23 mouse cellular contexts compared by ENCODE assay signal in genomic region chr8:120686576-120686975, GRCm38 (mm10). TPM values are rescaled to one million over a fixed set of nuclear protein-coding genes. Genes with fewer than 3 reads are reported as not detected.
A peak's percentile ranks its signal among the peaks of the same experiment; 100 is the strongest.
DNase-seq lines count a peak whose midpoint lies in the region; TF ChIP-seq lines count a peak whose summit lies in the region.
"Had no signal": no experiment of that assay in that cellular context is flagged by ENCODE, and none has a peak within 500 bp of the region (broad histone marks: within the 10 kb centered on the region; RNA-seq: fewer than 3 reads in every experiment).

No protein-coding gene starts in this region.

- no peak for TF ChIP-seq CTCF in spleen, adult 2 months (IDR thresholded peaks at IDR 0.05; ENCODE audit: extremely low read depth, insufficient read depth, insufficient read length, insufficient replicate concordance)

- 84% methylated on average over 5 of the region's 5 CpGs for WGBS in heart, embryonic 10.5 days
- WGBS in spleen, adult 2 months, result 68% methylated on average over 5 of the region's 5 CpGs

- H3K27me3 ChIP-seq in heart, embryonic 10.5 days (ENCODE audit: insufficient read depth, poor library complexity, severe bottlenecking), result peaks cover 67% of the 10 kb centered on the region
- H3K27me3 ChIP-seq in spleen, adult 2 months (ENCODE audit: control insufficient read depth, insufficient read depth, low read length), result no peaks in the 10 kb centered on the region

- DNase-seq in adrenal gland, postnatal 14 days, result peak; percentile 46
- no peak for DNase-seq in adrenal gland, adult 18-20 months (ENCODE audit: low spot score in 2 of 2)
- peak; percentile 73 for DNase-seq in heart, embryonic 10.5 days (ENCODE audit: low spot score)
- no peak for DNase-seq in heart, adult 8-10 months (ENCODE audit: low spot score)
- DNase-seq in spleen, adult 2 months (ENCODE audit: low read depth in 1 of 2, low spot score in 2 of 2), result no peak
- no peak for DNase-seq in spleen, postnatal 4 days (ENCODE audit: low spot score in 2 of 2)
- no peak for DNase-seq in cerebellum, adult 9-10 months
- DNase-seq in urinary bladder, postnatal 36 days (ENCODE audit: low spot score in 2 of 2), result no peak
- DNase-seq: cerebellum, adult 2 months; cerebellum, postnatal 14 days; embryo, embryonic 11 days; heart, postnatal 10 days; kidney, adult 11 months had no signal

- TF ChIP-seq POLR2A in spleen, adult 2 months (IDR thresholded peaks at IDR 0.05; ENCODE audit: low read depth, low read length), result no peak

- no peaks in the 10 kb centered on the region for H3K36me3 ChIP-seq in heart, embryonic 10.5 days
- H3K36me3 ChIP-seq in spleen, adult 2 months (ENCODE audit: control insufficient read depth, insufficient read depth, low read length), result no peaks in the 10 kb centered on the region
- H3K36me3 ChIP-seq: embryonic facial prominence, embryonic 13.5 days; hindbrain, embryonic 13.5 days had no signal

- H3K4me1 ChIP-seq in heart, embryonic 10.5 days, result peaks cover 8% of the 10 kb centered on the region; the same call in 1 of the 2 replicates
- H3K4me1 ChIP-seq in spleen, adult 2 months (ENCODE audit: control insufficient read depth, insufficient read depth, insufficient read length), result peaks cover 15% of the 10 kb centered on the region; the same call in 1 of the 2 replicates
- H3K4me1 ChIP-seq: forebrain, embryonic 13.5 days had no signal

- H3K27ac ChIP-seq in heart, embryonic 10.5 days, result no peak overlapping the region
- peak overlapping the region; percentile 34; the same call in 1 of the 2 replicates for H3K27ac ChIP-seq in spleen, adult 2 months (ENCODE audit: insufficient read depth, low read length)
- H3K27ac ChIP-seq: forebrain, embryonic 13.5 days; hindbrain, embryonic 13.5 days; hindbrain, postnatal 0 days had no signal

- no peaks in the 10 kb centered on the region for H3K9me3 ChIP-seq in heart, embryonic 10.5 days
- H3K9me3 ChIP-seq: embryonic facial prominence, embryonic 13.5 days; forebrain, embryonic 13.5 days; hindbrain, embryonic 13.5 days had no signal

- no peak overlapping the region for H3K4me3 ChIP-seq in heart, embryonic 10.5 days
- H3K4me3 ChIP-seq in spleen, adult 2 months (ENCODE audit: extremely low read depth, insufficient read depth, insufficient read length), result no peak overlapping the region
- H3K4me3 ChIP-seq: embryonic facial prominence, embryonic 13.5 days; forebrain, embryonic 13.5 days; hindbrain, embryonic 13.5 days had no signal

RNA-seq across cellular contexts. Expression of gene Emc8, which starts 18.2 kb away (rescaled TPM):
- 106 and 116 TPM in 2 replicates for total RNA-seq in adrenal gland, postnatal 14 days (2021)
- total RNA-seq in adrenal gland, adult 18-20 months (2021), result 100 to 1,000 TPM in 1 of 2 experiments, 10 to 100 TPM in 1; 87.1 to 118 TPM
- polyA plus RNA-seq in heart, embryonic 10.5 days (2016; fragmentation: Nextera tagmentation; extraction: Ambion mirVana), result 249 and 314 TPM in 2 replicates
- total RNA-seq in heart, adult 8-10 months (2022), result 10 to 100 TPM; 44.3 to 57.6 (median 46.7) TPM
- polyA plus RNA-seq in spleen, adult 2 months (2012; rRNA removed), result 45.7 and 75.1 TPM in 2 replicates

RNA-seq across cellular contexts. Expression of gene Cox4i1, which starts 18.6 kb away (rescaled TPM):
- total RNA-seq in adrenal gland, postnatal 14 days (2021), result 2,387 and 2,670 TPM in 2 replicates
- total RNA-seq in adrenal gland, adult 18-20 months (2021), result 1,000 to 10,000 TPM; 1,414 to 1,997 TPM
- 1,295 and 1,617 TPM in 2 replicates for polyA plus RNA-seq in heart, embryonic 10.5 days (2016; fragmentation: Nextera tagmentation; extraction: Ambion mirVana)
- 1,000 to 10,000 TPM; 4,385 to 5,037 (median 4,791) TPM for total RNA-seq in heart, adult 8-10 months (2022)
- polyA plus RNA-seq in spleen, adult 2 months (2012; rRNA removed), result 437 and 535 TPM in 2 replicates

RNA-seq across cellular contexts. Expression of gene Gm27021, which starts 18.7 kb away (rescaled TPM):
- total RNA-seq in adrenal gland, postnatal 14 days (2021), result 0.64 TPM in 1 of 2 replicates, not detected in the other
- total RNA-seq in adrenal gland, adult 18-20 months (2021), result not detected
- polyA plus RNA-seq in heart, embryonic 10.5 days (2016; fragmentation: Nextera tagmentation; extraction: Ambion mirVana), result 1.9 and 2.8 TPM in 2 replicates
- total RNA-seq in heart, adult 8-10 months (2022), result not detected
- 0.18 and 2.8 TPM in 2 replicates for polyA plus RNA-seq in spleen, adult 2 months (2012; rRNA removed)
- total RNA-seq: common myeloid progenitor, adult 5-6 weeks; gastrocnemius, adult 8-10 months; gastrocnemius, postnatal 4 days; hematopoietic stem cell, adult 5-6 weeks had no signal

RNA-seq across cellular contexts. Expression of gene 1190005I06Rik, which starts 39.1 kb away (rescaled TPM):
- total RNA-seq in adrenal gland, postnatal 14 days (2021), result 27.8 and 31.6 TPM in 2 replicates
- total RNA-seq in adrenal gland, adult 18-20 months (2021), result 10 to 100 TPM; 12.3 to 21.3 TPM
- 4.6 and 7.7 TPM in 2 replicates for polyA plus RNA-seq in heart, embryonic 10.5 days (2016; fragmentation: Nextera tagmentation; extraction: Ambion mirVana)
- 1 to 10 TPM; 3.0 to 5.7 (median 4.3) TPM for total RNA-seq in heart, adult 8-10 months (2022)
- 0.42 and 0.74 TPM in 2 replicates for polyA plus RNA-seq in spleen, adult 2 months (2012; rRNA removed)
- total RNA-seq: hematopoietic stem cell, adult 5-6 weeks had no signal

RNA-seq across cellular contexts. Expression of gene Irf8, which starts 49.6 kb away (rescaled TPM):
- total RNA-seq in adrenal gland, postnatal 14 days (2021), result 16.9 and 31.7 TPM in 2 replicates
- total RNA-seq in adrenal gland, adult 18-20 months (2021), result 10 to 100 TPM; 16.1 to 46.0 TPM
- 2.1 and 4.5 TPM in 2 replicates for polyA plus RNA-seq in heart, embryonic 10.5 days (2016; fragmentation: Nextera tagmentation; extraction: Ambion mirVana)
- total RNA-seq in heart, adult 8-10 months (2022), result 1 to 10 TPM; 2.6 to 4.0 (median 4.0) TPM
- 255 and 267 TPM in 2 replicates for polyA plus RNA-seq in spleen, adult 2 months (2012; rRNA removed)
- total RNA-seq: MEL had no signal
- polyA plus RNA-seq: C2C12 had no signal

Comparison
In these comparisons a context has a peak if more than half of its experiments do, and no peak if none do; other contexts are left out.
1. DNase-seq: peak in adrenal gland, postnatal 14 days (single experiment) and heart, embryonic 10.5 days (single experiment); none in adrenal gland, adult 18-20 months (0 of 2), heart, adult 8-10 months (single experiment), spleen, adult 2 months (0 of 2), spleen, postnatal 4 days (0 of 2), cerebellum, adult 9-10 months (single experiment) and urinary bladder, postnatal 36 days (0 of 2).